Mouse (Mus musculus): ENCODE data around the gene Ptprcap. TPM values are rescaled to one million over a fixed set of nuclear protein-coding genes. Genes with fewer than 3 reads are reported as not detected.
"Not testable (repeated sequence)": the region's sequence is repeated elsewhere in the genome, so short reads cannot be mapped to it uniquely, and the experiment has no call there.

Gene Ptprcap
- total RNA-seq (2014; fragmentation: Nextera tagmentation): 53.0 and 63.6 TPM in 2 replicates
- total RNA-seq (2017): 104 and 112 TPM in 2 replicates

GRCm38 (mm10) chr19:4153232-4153654 lies at the start of gene Ptprcap:
Gene Ptprcap, plus strand, starts transcription at chr19:4153604.
- no peak for ATAC-seq (replicated peaks; ENCODE audit: low FRiP score, low TSS enrichment, poor library complexity, severe bottlenecking)

DNA sequence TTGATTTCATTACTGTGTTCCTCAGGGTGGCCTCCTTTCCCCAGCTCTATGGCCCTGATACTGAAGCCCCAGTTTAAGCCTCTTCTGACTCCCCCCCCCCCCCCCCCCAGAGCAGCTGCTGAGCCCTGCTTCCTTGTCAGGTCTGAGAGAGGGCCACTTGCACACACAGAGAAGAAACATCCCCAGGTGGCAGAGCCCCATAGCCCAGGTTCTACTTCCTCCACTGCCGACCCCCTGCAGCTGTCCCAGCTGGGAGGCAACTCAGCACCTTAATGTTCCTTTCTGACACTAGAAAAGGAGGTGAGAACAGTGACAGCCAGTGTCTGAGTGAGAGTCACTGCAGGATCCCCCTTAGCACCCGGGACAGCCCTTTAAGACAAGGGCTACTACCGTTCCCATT lies 49.6 kb upstream of the Ptprcap start:
- no peak for ATAC-seq (replicated peaks; ENCODE audit: low FRiP score, low TSS enrichment, poor library complexity, severe bottlenecking)

GRCm38 (mm10) chr19:4104675-4105194 lies 48.7 kb upstream of the Ptprcap start:
- no peak for ATAC-seq (replicated peaks; ENCODE audit: low FRiP score, low TSS enrichment, poor library complexity, severe bottlenecking)

DNA sequence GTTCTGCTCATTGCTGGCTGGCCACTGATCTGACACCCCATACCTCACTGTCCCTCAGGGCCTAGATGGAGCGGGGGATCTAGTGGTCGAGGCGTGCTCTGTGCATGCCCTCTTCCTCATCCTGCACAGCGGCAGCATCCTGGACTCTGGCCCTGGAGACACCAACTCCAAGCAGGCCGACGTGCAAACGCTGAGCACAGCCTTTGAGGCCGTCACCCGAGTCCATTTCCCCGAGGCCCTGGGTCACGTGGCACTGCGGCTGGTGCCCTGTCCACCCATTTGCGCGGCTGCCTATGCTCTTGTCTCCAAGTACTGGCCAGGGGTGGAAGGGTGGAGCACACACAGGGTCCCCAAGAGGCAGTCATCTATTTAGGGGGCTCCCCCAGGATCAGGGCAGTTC lies 46.8 kb upstream of the Ptprcap start:
- ATAC-seq (replicated peaks; ENCODE audit: low FRiP score, low TSS enrichment, poor library complexity, severe bottlenecking): no peak

DNA sequence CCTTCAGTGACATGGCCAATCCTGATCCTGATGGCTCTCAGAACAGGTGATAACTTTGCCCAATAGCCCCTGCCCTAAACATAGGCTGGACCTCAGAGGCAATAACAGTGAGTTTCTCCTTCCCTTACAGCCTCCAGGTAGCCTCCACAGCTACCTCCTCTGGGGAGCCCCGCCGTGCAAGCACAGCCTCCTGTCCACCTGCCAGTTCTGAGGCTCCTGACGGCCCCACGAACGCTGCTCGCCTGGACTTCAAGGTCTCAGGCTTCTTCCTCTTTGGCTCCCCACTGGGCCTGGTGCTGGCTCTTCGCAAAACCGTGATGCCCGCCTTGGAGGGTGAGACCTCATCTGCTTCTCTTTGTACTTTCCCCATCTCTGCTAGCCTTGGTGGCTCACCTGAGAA lies 44.9 kb upstream of the Ptprcap start:
- ATAC-seq (replicated peaks; ENCODE audit: low FRiP score, low TSS enrichment, poor library complexity, severe bottlenecking): no peak

GRCm38 (mm10) chr19:4112063-4112960 lies 41.1 kb upstream of the Ptprcap start:
- ATAC-seq (replicated peaks; ENCODE audit: low FRiP score, low TSS enrichment, poor library complexity, severe bottlenecking): no peak

DNA sequence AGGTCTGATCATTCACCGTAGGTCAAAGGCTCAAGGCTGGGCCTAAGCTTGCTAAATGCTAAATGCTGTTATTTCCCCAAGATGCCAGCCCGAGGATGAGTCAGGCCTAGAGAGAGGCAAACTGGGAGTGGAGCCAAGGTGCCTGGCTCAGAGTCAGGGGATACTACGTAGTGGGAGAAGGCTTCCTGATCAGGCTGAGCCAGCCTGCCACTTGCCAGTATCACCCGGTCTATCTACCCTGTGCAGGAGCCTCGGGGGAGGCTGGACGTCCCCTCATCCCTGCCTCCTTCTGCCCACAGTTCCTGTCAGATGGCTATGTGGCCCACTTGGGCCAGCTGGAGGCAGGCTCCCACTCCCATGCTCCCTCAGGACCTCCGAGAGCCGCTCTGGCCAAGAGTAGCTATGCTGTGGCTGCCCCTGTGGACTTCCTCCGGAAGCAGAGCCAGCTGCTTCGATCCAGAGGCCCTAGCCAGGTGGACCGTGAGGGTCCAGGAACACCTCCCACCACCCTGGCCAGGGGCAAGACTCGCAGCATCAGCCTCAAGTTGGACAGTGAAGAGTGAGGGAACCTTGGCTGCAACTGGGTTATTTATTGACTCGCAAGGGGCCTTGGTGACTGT lies 40.1 kb upstream of the Ptprcap start:
- ATAC-seq (replicated peaks; ENCODE audit: low FRiP score, low TSS enrichment, poor library complexity, severe bottlenecking): peak; percentile 95

DNA sequence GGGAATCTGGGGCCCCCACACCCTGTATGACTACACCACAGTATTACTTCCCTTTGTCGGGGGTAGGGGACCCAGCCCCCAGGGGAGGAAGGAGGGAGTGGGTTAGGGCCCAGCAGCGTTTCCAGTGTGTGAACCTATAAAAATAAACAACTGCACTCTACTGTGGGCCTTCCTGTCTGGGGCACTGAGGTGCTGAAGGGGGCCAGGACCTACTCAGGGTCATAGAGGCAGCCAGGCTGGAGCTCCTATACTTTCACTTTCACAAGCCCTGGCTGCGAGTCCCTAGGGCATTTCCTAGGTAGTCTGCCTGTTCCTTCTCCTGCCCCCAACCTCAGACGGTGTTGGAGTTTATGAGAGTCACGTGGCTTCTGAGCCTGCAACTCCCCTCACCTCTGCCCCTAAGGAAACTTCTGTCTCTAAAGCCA lies 39.6 kb upstream of the Ptprcap start:
- peak; percentile 20; the same call in 1 of the 2 replicates for ATAC-seq (replicated peaks; ENCODE audit: low FRiP score, low TSS enrichment, poor library complexity, severe bottlenecking)

GRCm38 (mm10) chr19:4114551-4114950 lies 38.9 kb upstream of the Ptprcap start:
- ATAC-seq (replicated peaks; ENCODE audit: low FRiP score, low TSS enrichment, poor library complexity, severe bottlenecking): no peak

GRCm38 (mm10) chr19:4115144-4115543 lies 38.3 kb upstream of the Ptprcap start:
- ATAC-seq (replicated peaks; ENCODE audit: low FRiP score, low TSS enrichment, poor library complexity, severe bottlenecking): no peak

DNA sequence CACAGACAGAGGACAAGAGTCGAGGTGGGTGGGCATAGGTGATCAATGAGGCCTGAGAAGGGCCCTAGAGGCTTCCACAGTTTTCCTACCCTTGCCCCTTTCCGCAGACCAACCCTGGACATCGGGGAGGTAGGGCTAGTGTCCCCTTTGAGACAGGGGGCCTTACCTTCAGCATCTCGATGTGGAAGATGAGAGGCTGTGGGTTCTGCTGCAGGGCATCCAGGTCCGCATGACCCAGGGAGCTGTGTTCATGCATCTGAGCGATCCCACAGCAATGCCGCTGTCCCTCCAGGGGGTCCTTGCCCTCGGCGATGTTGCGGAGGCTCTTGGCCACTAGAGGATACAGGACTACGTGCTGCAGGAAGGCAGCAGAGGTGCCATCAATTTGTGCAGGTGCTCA lies 37.6 kb upstream of the Ptprcap start:
- ATAC-seq (replicated peaks; ENCODE audit: low FRiP score, low TSS enrichment, poor library complexity, severe bottlenecking): no peak

DNA sequence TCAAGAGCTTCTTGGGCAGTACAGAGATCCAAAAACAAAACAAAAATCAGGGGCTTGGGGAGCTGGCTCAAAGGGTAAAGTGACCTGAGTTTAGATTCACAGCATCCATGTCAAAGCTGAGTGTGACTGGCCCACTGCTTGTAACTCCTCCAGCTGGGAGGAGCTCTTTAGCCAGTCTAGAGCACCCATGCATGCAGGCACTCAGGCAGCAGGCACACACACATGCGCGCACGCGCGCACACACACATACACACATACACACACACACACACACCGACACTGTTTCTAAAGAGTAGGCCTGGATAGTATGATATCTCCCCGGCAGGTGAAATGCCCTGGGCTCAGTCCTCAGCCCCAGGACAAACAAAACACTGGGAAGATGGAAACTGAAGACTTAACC lies 36.4 kb upstream of the Ptprcap start:
- ATAC-seq (replicated peaks; ENCODE audit: low FRiP score, low TSS enrichment, poor library complexity, severe bottlenecking): no peak

GRCm38 (mm10) chr19:4118350-4118749 lies 35.1 kb upstream of the Ptprcap start:
- no peak for ATAC-seq (replicated peaks; ENCODE audit: low FRiP score, low TSS enrichment, poor library complexity, severe bottlenecking)

GRCm38 (mm10) chr19:4119716-4120487 lies 33.5 kb upstream of the Ptprcap start:
- no peak for ATAC-seq (replicated peaks; ENCODE audit: low FRiP score, low TSS enrichment, poor library complexity, severe bottlenecking)

DNA sequence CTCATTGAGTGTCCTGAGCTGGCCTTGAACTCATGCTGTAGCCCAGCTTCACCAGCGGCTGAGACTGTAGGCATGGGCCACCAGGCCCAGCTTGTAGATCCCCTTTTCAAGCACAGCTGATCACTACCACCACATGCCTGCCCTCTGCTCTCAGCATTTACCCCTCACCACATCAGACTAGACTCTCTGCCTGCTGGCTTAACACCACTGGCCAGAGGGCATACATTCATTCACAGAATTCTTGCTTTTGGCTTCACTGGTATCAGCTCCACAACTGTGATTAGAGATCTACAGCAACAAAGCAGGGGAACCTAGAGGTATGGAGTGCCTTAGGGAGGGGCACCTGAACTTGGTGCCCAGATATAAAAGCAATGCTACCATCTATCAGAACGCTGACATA lies 32.9 kb upstream of the Ptprcap start:
- ATAC-seq (replicated peaks; ENCODE audit: low FRiP score, low TSS enrichment, poor library complexity, severe bottlenecking): no peak

DNA sequence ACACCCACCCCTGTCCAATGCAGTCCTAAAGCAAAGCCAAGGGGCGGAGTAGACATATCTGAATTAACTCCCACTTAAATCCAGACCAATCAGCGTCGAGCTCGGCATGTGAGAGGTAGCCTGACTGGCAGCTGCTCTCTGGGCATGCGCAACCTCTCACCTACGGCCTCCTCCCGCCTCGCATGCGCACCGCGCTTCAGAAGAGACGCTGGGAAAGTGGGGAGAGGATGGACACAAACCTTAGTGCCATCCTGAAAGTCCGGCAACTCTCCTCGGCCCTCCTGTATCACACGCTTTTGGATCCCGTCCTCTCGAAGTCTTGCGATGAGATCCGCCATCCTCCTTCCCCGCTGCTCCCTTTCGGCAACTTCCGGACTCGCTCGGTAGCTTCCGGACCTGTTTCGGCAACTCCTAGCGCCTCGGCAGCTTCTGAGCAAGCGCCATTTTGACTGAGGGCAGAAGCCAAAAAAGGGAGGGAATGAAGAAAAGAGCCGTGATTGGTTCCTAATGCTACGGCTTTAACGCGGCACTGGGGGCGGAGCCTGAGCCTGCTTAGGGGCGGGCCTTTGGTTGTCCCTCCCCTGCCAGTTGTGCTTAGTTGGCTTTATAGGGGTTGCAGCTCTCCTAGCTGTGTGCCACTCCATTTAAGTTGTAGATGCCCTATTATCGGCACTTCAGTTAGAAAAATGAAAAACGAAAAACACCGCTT lies 32.2 kb upstream of the Ptprcap start:
- ATAC-seq (replicated peaks; ENCODE audit: low FRiP score, low TSS enrichment, poor library complexity, severe bottlenecking): peak; percentile 87

DNA sequence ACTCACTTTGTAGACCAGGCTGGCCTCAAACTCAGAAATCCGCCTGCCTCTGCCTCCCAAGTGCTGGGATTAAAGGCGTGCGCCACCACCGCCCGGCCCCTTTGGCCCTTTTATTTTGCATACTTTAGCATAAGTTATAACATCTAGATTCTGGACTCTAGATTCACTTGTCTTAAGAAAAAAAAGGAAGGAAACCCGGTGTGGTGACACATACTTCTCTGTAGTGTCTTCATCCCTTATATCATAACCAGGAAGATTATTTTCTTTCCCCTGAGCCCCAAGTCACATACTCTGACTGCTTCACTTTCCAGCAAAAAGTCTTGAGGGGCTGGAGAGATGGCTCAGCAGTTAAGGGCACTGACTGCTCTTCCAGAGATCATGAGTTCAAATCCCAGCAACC lies 31.5 kb upstream of the Ptprcap start:
- not testable (repeated sequence) for ATAC-seq (replicated peaks; ENCODE audit: low FRiP score, low TSS enrichment, poor library complexity, severe bottlenecking)

- no peak for ATAC-seq (replicated peaks; ENCODE audit: low FRiP score, low TSS enrichment, poor library complexity, severe bottlenecking)
Observed at GRCm38 (mm10) chr19:4122411-4123370, 30.7 kb upstream of the Ptprcap start.

Measured in megakaryocyte-erythroid progenitor cell, adult 5-6 weeks (primary cell).